Mouse (Mus musculus) cerebellum, adult (tissue): ENCODE measurements at regions not wholly inside any gene's neighbourhood (a gene's known extent, or its start where the extent isn't known, plus 50 kb on each side); places are given as distances from the start of the nearest gene placed in this dataset.

Source experiments
- ATAC-seq: cut with Nextera tagmentation; 2 replicates; pipeline ENCODE4 v1.9.2; 2017; ENCODE audit warnings: mild to moderate bottlenecking, moderate library complexity, mixed read lengths; ENCODE audit not compliant: insufficient number of reproducible peaks, low FRiP score, low TSS enrichment

GRCm38 (mm10) chr4:150771922-150772651 is 81.6 kb upstream of the Errfi1 start:
- ATAC-seq: no peak

GRCm38 (mm10) chr4:150771469-150771868 is 82.2 kb upstream of the Errfi1 start:
- no peak for ATAC-seq

- ATAC-seq: no peak
These were observed 84.7 kb upstream of the Errfi1 start for GRCm38 (mm10) chr4:150769043-150769442.

- no peak for ATAC-seq
These were observed 95.1 kb upstream of the Errfi1 start for GRCm38 (mm10) chr4:150758467-150759237.

GRCm38 (mm10) chr4:150757815-150758426 is 95.8 kb upstream of the Errfi1 start:
- ATAC-seq: no peak

GRCm38 (mm10) chr4:150757291-150757741 is 96.4 kb upstream of the Errfi1 start:
- no peak for ATAC-seq

GRCm38 (mm10) chr4:150755446-150755845 is 98.3 kb upstream of the Errfi1 start:
- ATAC-seq: no peak

- ATAC-seq: no peak
These were observed 100.2 kb upstream of the Slc45a1 start for GRCm38 (mm10) chr4:150752151-150752550.

GRCm38 (mm10) chr4:150750445-150751213 is 98.7 kb upstream of the Slc45a1 start:
- ATAC-seq: no peak

- no peak for ATAC-seq
These were observed 97.1 kb upstream of the Slc45a1 start for GRCm38 (mm10) chr4:150749066-150749465.

- ATAC-seq: no peak
These were observed 96.4 kb upstream of the Slc45a1 start for GRCm38 (mm10) chr4:150748099-150749000.

- ATAC-seq: no peak
These were observed 94.5 kb upstream of the Slc45a1 start for GRCm38 (mm10) chr4:150746430-150746923.

- ATAC-seq: no peak
These were observed 93.8 kb upstream of the Slc45a1 start for GRCm38 (mm10) chr4:150745529-150746429.

- ATAC-seq: no peak
These were observed 91.5 kb upstream of the Slc45a1 start for GRCm38 (mm10) chr4:150743508-150743907.

GRCm38 (mm10) chr4:150743103-150743502 is 91.1 kb upstream of the Slc45a1 start:
- ATAC-seq: no peak

- no peak for ATAC-seq
These were observed 89.8 kb upstream of the Slc45a1 start for GRCm38 (mm10) chr4:150741810-150742209.

GRCm38 (mm10) chr4:150740167-150740566 is 88.2 kb upstream of the Slc45a1 start:
- ATAC-seq: no peak

GRCm38 (mm10) chr4:150738736-150739135 is 86.8 kb upstream of the Slc45a1 start:
- no peak for ATAC-seq
